Mouse (Mus musculus) liver, embryonic 15.5 days (tissue): ENCODE data around the gene Usp36. TPM values are rescaled to one million over a fixed set of nuclear protein-coding genes. Genes with fewer than 3 reads are reported as not detected.
"Not testable (repeated sequence)": the region's sequence is repeated elsewhere in the genome, so short reads cannot be mapped to it uniquely, and the experiment has no call there.

ENCODE experiments used
- ATAC-seq: fragments of 200-750 bp; cut with Nextera tagmentation; 2 replicates; pipeline ENCODE4 v1.8.0; 2017; ENCODE audit warnings: moderate number of reproducible peaks, mild to moderate bottlenecking, moderate library complexity; ENCODE audit not compliant: insufficient read depth
- H3K27ac ChIP-seq: fragments of 300-500 bp; sonication (generic); replicated peaks from 2 replicates; pipeline ENCODE4 v1.5.1; 2015; ENCODE audit warnings: mild to moderate bottlenecking, inconsistent platforms
- H3K27me3 ChIP-seq: fragments of 300-500 bp; sonication (generic); 2 replicates; pipeline ENCODE4 v1.6.1; 2015; ENCODE audit warnings: mild to moderate bottlenecking, inconsistent platforms
- H3K36me3 ChIP-seq: fragments of 300-500 bp; sonication (generic); replicated peaks from 2 replicates; pipeline ENCODE4 v1.6.1; 2015; ENCODE audit warnings: moderate library complexity, mild to moderate bottlenecking, inconsistent platforms
- H3K4me1 ChIP-seq: fragments of 300-500 bp; sonication (generic); replicated peaks from 2 replicates; pipeline ENCODE4 v1.6.1; 2015; ENCODE audit warnings: inconsistent platforms
- H3K4me2 ChIP-seq: fragments of 300-500 bp; sonication (generic); 2 replicates; pipeline ENCODE4 v1.6.1; 2015; ENCODE audit warnings: moderate library complexity, mild to moderate bottlenecking, inconsistent platforms
- H3K4me3 ChIP-seq: fragments of 300-500 bp; sonication (generic); replicated peaks from 2 replicates; pipeline ENCODE4 v1.5.1; 2015; ENCODE audit warnings: mild to moderate bottlenecking, inconsistent platforms
- H3K9ac ChIP-seq: fragments of 300-500 bp; sonication (generic); 2 replicates; pipeline ENCODE4 v1.6.1; 2015; ENCODE audit warnings: moderate library complexity, mild to moderate bottlenecking, inconsistent platforms
- H3K9me3 ChIP-seq: fragments of 300-500 bp; sonication (generic); replicated peaks from 2 replicates; pipeline ENCODE4 v1.6.1; 2016; ENCODE audit warnings: inconsistent platforms
- WGBS: fragments of 180-500 bp; shearing (Covaris S2); methylation state at CpG from one replicate; pipeline ENCODE4 v1.1.7; 2015; ENCODE audit warnings: mixed read lengths; ENCODE audit not compliant: insufficient replicate concordance; 5-methylcytosine and 5-hydroxymethylcytosine counted together
- polyA plus RNA-seq: library from polyadenylated mRNA; unstranded; fragments of >200 nt; fragmentation: Nextera tagmentation; extraction: Ambion mirVana; gene quantifications from 2 replicates; pipeline ENCODE4 v1.2.1, GENCODE M21; 2015

Gene Usp36
- polyA plus RNA-seq, 1 experiment from 2014 or later = 5.9 TPM

- Histone ChIP-seq H3K4me1 (no peaks in the 10 kb centered on the region; the same call in 1 of the 2 replicates), H3K27ac (no peak overlapping the region), H3K36me3 (no peaks in the 10 kb centered on the region), H3K9ac (no peak overlapping the region), H3K9me3 (no peaks in the 10 kb centered on the region), H3K4me2 (no peak overlapping the region), H3K4me3 (no peak overlapping the region), H3K27me3 (peaks cover 3% of the 10 kb centered on the region; the same call in 1 of the 2 replicates)
- WGBS = 35% methylated on average over 5 of the region's 5 CpGs
- ATAC-seq = no peak
Measured at GRCm38 (mm10) chr11:118324541-118324940, 34.5 kb upstream of the Usp36 start.

GRCm38 (mm10) chr11:118323974-118324373 lies 33.9 kb upstream of the Usp36 start:
- WGBS = 34% methylated on average over 5 of the region's 5 CpGs
- no peak overlapping the region for H3K4me3 ChIP-seq
- ATAC-seq = no peak

GRCm38 (mm10) chr11:118322647-118323046 lies 32.6 kb upstream of the Usp36 start:
- ATAC-seq = no peak
- Histone ChIP-seq H3K4me3 (no peak overlapping the region), H3K36me3 (no peaks in the 10 kb centered on the region), H3K9ac (no peak overlapping the region), H3K9me3 (no peaks in the 10 kb centered on the region), H3K4me2 (no peak overlapping the region), H3K27me3 (peaks cover 3% of the 10 kb centered on the region; the same call in 1 of the 2 replicates), H3K4me1 (no peaks in the 10 kb centered on the region; the same call in 1 of the 2 replicates), H3K27ac (no peak overlapping the region)
- WGBS = 38% methylated on average over 3 of the region's 3 CpGs

More at GRCm38 (mm10) chr11:118323974-118324373, 33.9 kb upstream of the Usp36 start:
- Histone ChIP-seq H3K27ac (no peak overlapping the region), H3K9ac (no peak overlapping the region), H3K27me3 (peaks cover 3% of the 10 kb centered on the region; the same call in 1 of the 2 replicates), H3K4me1 (no peaks in the 10 kb centered on the region; the same call in 1 of the 2 replicates), H3K9me3 (no peaks in the 10 kb centered on the region), H3K4me2 (no peak overlapping the region), H3K36me3 (no peaks in the 10 kb centered on the region)

- Histone ChIP-seq H3K27ac (no peak overlapping the region), H3K9me3 (no peaks in the 10 kb centered on the region), H3K4me3 (no peak overlapping the region), H3K36me3 (no peaks in the 10 kb centered on the region), H3K27me3 (peaks cover 3% of the 10 kb centered on the region; the same call in 1 of the 2 replicates), H3K4me1 (peaks cover 4% of the 10 kb centered on the region), H3K9ac (no peak overlapping the region), H3K4me2 (no peak overlapping the region)
- no peak for ATAC-seq
- 43% methylated on average over 4 of the region's 4 CpGs for WGBS
Measured at GRCm38 (mm10) chr11:118321971-118322370, 31.9 kb upstream of the Usp36 start.

GRCm38 (mm10) chr11:118321500-118321899 lies 31.5 kb upstream of the Usp36 start:
- WGBS = 73% methylated on average over 7 of the region's 7 CpGs
- ATAC-seq = no peak
- Histone ChIP-seq H3K4me3 (no peak overlapping the region), H3K27me3 (peaks cover 3% of the 10 kb centered on the region; the same call in 1 of the 2 replicates), H3K36me3 (no peaks in the 10 kb centered on the region), H3K4me1 (peaks cover 8% of the 10 kb centered on the region), H3K27ac (no peak overlapping the region), H3K4me2 (no peak overlapping the region), H3K9me3 (no peaks in the 10 kb centered on the region), H3K9ac (no peak overlapping the region)

- Histone ChIP-seq H3K4me3 (no peak overlapping the region), H3K4me2 (no peak overlapping the region), H3K27ac (no peak overlapping the region), H3K9me3 (no peaks in the 10 kb centered on the region), H3K9ac (no peak overlapping the region), H3K27me3 (no peaks in the 10 kb centered on the region), H3K36me3 (no peaks in the 10 kb centered on the region), H3K4me1 (peaks cover 17% of the 10 kb centered on the region)
- WGBS = 39% methylated on average over 5 of the region's 5 CpGs
- no peak for ATAC-seq
Measured at GRCm38 (mm10) chr11:118318678-118319077, 28.6 kb upstream of the Usp36 start.

GRCm38 (mm10) chr11:118317129-118317528 lies 27.1 kb upstream of the Usp36 start:
- H3K9me3 ChIP-seq = no peaks in the 10 kb centered on the region
- WGBS = 21% methylated on average over 7 of the region's 7 CpGs
- H3K4me1 ChIP-seq = peaks cover 25% of the 10 kb centered on the region
- H3K36me3 ChIP-seq = no peaks in the 10 kb centered on the region
- ATAC-seq = no peak
- no peak overlapping the region for H3K27ac ChIP-seq
- H3K4me2 ChIP-seq = no peak overlapping the region
- no peak overlapping the region for H3K9ac ChIP-seq
- no peak overlapping the region for H3K4me3 ChIP-seq
- H3K27me3 ChIP-seq = no peaks in the 10 kb centered on the region

GRCm38 (mm10) chr11:118316231-118316806 lies 26.3 kb upstream of the Usp36 start:
- H3K9ac ChIP-seq = no peak overlapping the region
- peaks cover 26% of the 10 kb centered on the region for H3K4me1 ChIP-seq
- H3K27me3 ChIP-seq = no peaks in the 10 kb centered on the region
- H3K4me3 ChIP-seq = no peak overlapping the region
- no peak overlapping the region for H3K4me2 ChIP-seq
- H3K36me3 ChIP-seq = no peaks in the 10 kb centered on the region
- no peaks in the 10 kb centered on the region for H3K9me3 ChIP-seq
- WGBS = 36% methylated on average over 8 of the region's 8 CpGs
- no peak overlapping the region for H3K27ac ChIP-seq
- no peak for ATAC-seq

- Histone ChIP-seq H3K4me1 (peaks cover 25% of the 10 kb centered on the region), H3K9ac (no peak overlapping the region), H3K4me2 (no peak overlapping the region), H3K4me3 (no peak overlapping the region), H3K9me3 (no peaks in the 10 kb centered on the region), H3K27ac (no peak overlapping the region), H3K27me3 (no peaks in the 10 kb centered on the region), H3K36me3 (no peaks in the 10 kb centered on the region)
- WGBS = 42% methylated on average over 6 of the region's 6 CpGs
- no peak for ATAC-seq
Measured at GRCm38 (mm10) chr11:118312132-118312723, 22.2 kb upstream of the Usp36 start.

- ATAC-seq = not testable (repeated sequence)
Measured at GRCm38 (mm10) chr11:118307962-118308361, 17.9 kb upstream of the Usp36 start.

GRCm38 (mm10) chr11:118303959-118304358 lies 13.9 kb upstream of the Usp36 start:
- not testable (repeated sequence) for H3K27ac ChIP-seq, H3K27me3 ChIP-seq, H3K9me3 ChIP-seq, H3K4me2 ChIP-seq, ATAC-seq, H3K4me3 ChIP-seq, H3K9ac ChIP-seq, H3K4me1 ChIP-seq, H3K36me3 ChIP-seq
- 77% methylated on average over 4 of the region's 4 CpGs for WGBS

More at GRCm38 (mm10) chr11:118307962-118308361, 17.9 kb upstream of the Usp36 start:
- not testable (repeated sequence) for H3K27me3 ChIP-seq, H3K4me1 ChIP-seq, H3K4me2 ChIP-seq, H3K27ac ChIP-seq, H3K36me3 ChIP-seq, H3K9ac ChIP-seq, H3K4me3 ChIP-seq, H3K9me3 ChIP-seq
- 55% methylated on average over 2 of the region's 2 CpGs for WGBS
